ENCODE assay signal across 12 mouse cellular contexts in the genomic region with DNA sequence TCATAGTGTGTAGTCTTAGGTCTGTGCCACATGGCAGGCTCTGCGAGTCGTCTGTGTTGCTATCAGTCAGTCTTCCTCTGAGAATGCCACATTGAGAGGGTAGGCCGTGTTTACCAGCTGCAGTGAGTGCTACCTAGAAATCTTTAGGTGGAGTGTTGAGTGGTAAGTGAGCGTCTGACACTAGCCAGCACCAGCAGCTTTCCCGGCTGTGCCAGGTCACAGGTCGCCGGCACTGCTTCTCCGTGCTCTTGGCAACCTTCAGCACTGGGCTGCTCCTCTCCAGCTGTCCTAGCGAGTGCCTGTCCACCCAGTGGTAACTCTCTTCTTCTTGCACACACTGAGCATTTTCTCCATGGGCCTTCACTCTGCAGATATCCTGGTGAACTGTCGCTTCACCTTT.
DNase-seq lines count a peak whose midpoint lies in the region; ATAC-seq and TF ChIP-seq lines count a peak whose summit lies in the region.
"Had no signal": no experiment of that assay in that cellular context is flagged by ENCODE, and none has a peak within 500 bp of the region (broad histone marks: within the 10 kb centered on the region; RNA-seq: fewer than 3 reads in every experiment).

No protein-coding gene starts in this region.

- TF ChIP-seq CTCF in kidney, adult 2 months (conservative IDR thresholded peaks at IDR 0.05; ENCODE audit: insufficient read depth, insufficient read length, low read depth, low read length): no peak

- H3K9ac ChIP-seq in heart, embryonic 12.5 days: peak overlapping the region; percentile 47; the same call in 1 of the 2 replicates
- no peak overlapping the region for H3K9ac ChIP-seq in limb, embryonic 15.5 days

- peak; percentile 61 for DNase-seq in kidney, adult 2 months
- DNase-seq in kidney, adult 18-20 months: no peak
- peak; percentile 43 for DNase-seq in testis, postnatal 10 days (ENCODE audit: low spot score)
- no peak for DNase-seq in testis, postnatal 14 days (ENCODE audit: low spot score)
- no peak for DNase-seq in yolk sac, embryonic 10.5 days (ENCODE audit: low spot score)
- no peak for DNase-seq in spleen, postnatal 4 days (ENCODE audit: low spot score in 2 of 2)
- DNase-seq: retina, postnatal 1 day had no signal

- no peaks in the 10 kb centered on the region for H3K27me3 ChIP-seq in kidney, adult 2 months (replicated peaks; ENCODE audit: control insufficient read depth, insufficient read depth, low read length)
- no peaks in the 10 kb centered on the region for H3K27me3 ChIP-seq in heart, embryonic 12.5 days (replicated peaks)
- H3K27me3 ChIP-seq in limb, embryonic 15.5 days: no peaks in the 10 kb centered on the region
- H3K27me3 ChIP-seq: CH12.LX had no signal

- no peak for TF ChIP-seq POLR2A in kidney, adult 2 months (IDR thresholded peaks at IDR 0.05; ENCODE audit: low read depth, low read length)

- H3K27ac ChIP-seq in kidney, adult 2 months (ENCODE audit: insufficient read depth, low read depth, low read length): no peak overlapping the region
- peak overlapping the region; percentile 73 for H3K27ac ChIP-seq in heart, embryonic 12.5 days (ENCODE audit: poor library complexity, severe bottlenecking)
- H3K27ac ChIP-seq in limb, embryonic 15.5 days: peak overlapping the region; percentile 62

- H3K9me3 ChIP-seq in heart, embryonic 12.5 days (replicated peaks): no peaks in the 10 kb centered on the region
- H3K9me3 ChIP-seq in limb, embryonic 15.5 days: no peaks in the 10 kb centered on the region

- ATAC-seq in heart, embryonic 12.5 days (ENCODE audit: insufficient number of reproducible peaks, low FRiP score): peak; percentile 27; the same call in 1 of the 2 replicates
- ATAC-seq in limb, embryonic 15.5 days (ENCODE audit: insufficient number of reproducible peaks, low FRiP score, low TSS enrichment, low read depth): no peak
- ATAC-seq: lung, postnatal 0 days had no signal

- peaks cover 17% of the 10 kb centered on the region for H3K4me1 ChIP-seq in kidney, adult 2 months (ENCODE audit: control insufficient read depth, insufficient read depth, low read length)
- peaks cover 96% of the 10 kb centered on the region for H3K4me1 ChIP-seq in heart, embryonic 12.5 days (replicated peaks)
- peaks cover 85% of the 10 kb centered on the region for H3K4me1 ChIP-seq in limb, embryonic 15.5 days

- whole genome bisulfite sequencing in kidney, adult 2 months: 51% methylated on average over 10 of the region's 10 CpGs
- 25% methylated on average over 10 of the region's 10 CpGs for WGBS in heart, embryonic 12.5 days
- 58% methylated on average over 10 of the region's 10 CpGs for WGBS in limb, embryonic 15.5 days

- no peaks in the 10 kb centered on the region for H3K36me3 ChIP-seq in kidney, adult 2 months (ENCODE audit: control insufficient read depth, insufficient read depth, low read length)
- no peaks in the 10 kb centered on the region; the same call in 1 of the 2 replicates for H3K36me3 ChIP-seq in heart, embryonic 12.5 days
- no peaks in the 10 kb centered on the region; the same call in 1 of the 2 replicates for H3K36me3 ChIP-seq in limb, embryonic 15.5 days

- H3K4me3 ChIP-seq in kidney, adult 2 months (ENCODE audit: insufficient read depth, low read depth, low read length): no peak overlapping the region
- no peak overlapping the region for H3K4me3 ChIP-seq in heart, embryonic 12.5 days
- H3K4me3 ChIP-seq in limb, embryonic 15.5 days: no peak overlapping the region
- H3K4me3 ChIP-seq: left cerebral cortex, adult 2 months had no signal

- peak overlapping the region; percentile 14; the same call in 1 of the 2 replicates for H3K4me2 ChIP-seq in heart, embryonic 12.5 days
- H3K4me2 ChIP-seq in limb, embryonic 15.5 days: no peak overlapping the region

Comparison
In these comparisons a context has a peak if more than half of its experiments do, and no peak if none do; other contexts are left out.
1. DNase-seq: peak in kidney, adult 2 months (single experiment) and testis, postnatal 10 days (single experiment); none in kidney, adult 18-20 months (single experiment), testis, postnatal 14 days (single experiment), yolk sac, embryonic 10.5 days (single experiment) and spleen, postnatal 4 days (0 of 2).